Mouse (Mus musculus) CH12.LX (cell line): Measurements from ENCODE around the gene Zfp609. TPM values are rescaled to one million over a fixed set of nuclear protein-coding genes. Genes with fewer than 3 reads are reported as not detected.

ENCODE experiments used
- DNase-seq: peaks from one replicate; pipeline ENCODE4 v3.0.0-alpha.2; 2013; ENCODE audit errors: extremely low read depth
- H3K27ac ChIP-seq: 2 replicates; pipeline ENCODE4 v1.5.1; 2012; ENCODE audit warnings: low read depth, mild to moderate bottlenecking, control low read depth, moderate library complexity; ENCODE audit not compliant: insufficient read depth
- H3K27me3 ChIP-seq: replicated peaks from 2 replicates; pipeline ENCODE3; 2012; ENCODE audit warnings: inconsistent platforms
- H3K36me3 ChIP-seq, 2 experiments: replicated peaks in 1 of 2; 2 replicates each; pipeline versions ENCODE3 to v1.6.1; 2012; ENCODE audit warnings: inconsistent platforms in 1 of 2, low read length in 1 of 2, mild to moderate bottlenecking in 1 of 2, mixed read lengths in 1 of 2, moderate library complexity in 1 of 2; ENCODE audit not compliant: control insufficient read depth in 1 of 2, insufficient read depth in 1 of 2
- H3K4me1 ChIP-seq, 2 experiments: 2 replicates each; pipeline ENCODE4 v1.6.1; 2012; ENCODE audit warnings: inconsistent platforms in 1 of 2, moderate library complexity in 1 of 2; ENCODE audit not compliant: insufficient read depth in 2 of 2, control insufficient read depth in 1 of 2
- H3K4me2 ChIP-seq: 2 replicates; pipeline ENCODE4 v1.6.1; 2012; ENCODE audit warnings: low read depth, mild to moderate bottlenecking, control low read depth; ENCODE audit not compliant: poor library complexity, insufficient read depth, severe bottlenecking
- H3K4me3 ChIP-seq, 3 experiments: fragments of 150-350 bp in 1 of 3; sonication (generic) in 1 of 3; replicated peaks in 1 of 3; 2 replicates each; pipeline versions ENCODE3 to v1.5.1; 2011 to 2012; ENCODE audit warnings: low read depth in 2 of 3, low read length in 2 of 3, mild to moderate bottlenecking in 2 of 3, moderate library complexity in 2 of 3, control low read depth in 1 of 3, improper control_type of control experiment in 1 of 3, inconsistent platforms in 1 of 3, mixed read lengths in 1 of 3; ENCODE audit not compliant: poor library complexity in 1 of 3
- H3K79me2 ChIP-seq: replicated peaks from 2 replicates; pipeline ENCODE4 v1.6.1; 2012; ENCODE audit warnings: mild to moderate bottlenecking, moderate library complexity; ENCODE audit not compliant: control insufficient read depth, poor library complexity, insufficient read depth, severe bottlenecking; ENCODE audit errors: extremely low read depth
- H3K9ac ChIP-seq: 2 replicates; pipeline ENCODE4 v1.6.1; 2012; ENCODE audit warnings: low read depth, mild to moderate bottlenecking, control low read depth, moderate library complexity; ENCODE audit not compliant: insufficient read depth
- H3K9me3 ChIP-seq: replicated peaks from 2 replicates; pipeline ENCODE3; 2012; ENCODE audit warnings: low read length, inconsistent platforms, mixed read lengths
- BHLHE40 ChIP-seq: IDR thresholded peaks from 2 replicates; pipeline ENCODE4 v1.6.1; 2011; ENCODE audit warnings: mild to moderate bottlenecking, low read depth, low read length, improper control_type of control experiment
- ELF1 ChIP-seq: IDR thresholded peaks from 2 replicates; pipeline ENCODE4 v1.6.1; 2014; ENCODE audit warnings: low read depth, mild to moderate bottlenecking, inconsistent platforms, low read length, improper control_type of control experiment
- EP300 ChIP-seq: IDR thresholded peaks from 2 replicates; pipeline ENCODE4 v1.6.1; 2011; ENCODE audit warnings: low read length, improper control_type of control experiment
- ETS1 ChIP-seq: conservative IDR thresholded peaks from 2 replicates; pipeline ENCODE4 v1.6.1; 2012; ENCODE audit warnings: low read depth, mild to moderate bottlenecking, inconsistent platforms, low read length, improper control_type of control experiment, moderate library complexity
- MAFK ChIP-seq: IDR thresholded peaks from 2 replicates; pipeline ENCODE4 v1.6.1; 2011; ENCODE audit warnings: low read length, improper control_type of control experiment; ENCODE audit not compliant: insufficient replicate concordance
- MAX ChIP-seq: IDR thresholded peaks from 2 replicates; pipeline ENCODE4 v1.6.1; 2011; ENCODE audit warnings: low read length, improper control_type of control experiment
- MXI1 ChIP-seq: IDR thresholded peaks from 2 replicates; pipeline ENCODE4 v1.6.1; 2011; ENCODE audit warnings: mild to moderate bottlenecking, low read depth, low read length, improper control_type of control experiment
- MYC ChIP-seq: IDR thresholded peaks from 2 replicates; pipeline ENCODE4 v1.6.1; 2011; ENCODE audit warnings: low read depth, mild to moderate bottlenecking, improper control_type of control experiment, low read length
- POLR2A ChIP-seq: IDR thresholded peaks from 2 replicates; pipeline ENCODE4 v1.6.1; 2011; ENCODE audit warnings: low read depth, mild to moderate bottlenecking, improper control_type of control experiment, low read length
- USF2 ChIP-seq: conservative IDR thresholded peaks from 2 replicates; pipeline ENCODE4 v1.6.1; 2011; ENCODE audit warnings: low read depth, low read length, improper control_type of control experiment
- ZMIZ1 ChIP-seq: IDR thresholded peaks from 2 replicates; pipeline ENCODE4 v1.6.1; 2012; ENCODE audit warnings: low read depth, mild to moderate bottlenecking, inconsistent platforms, low read length, improper control_type of control experiment
- ZNF384 ChIP-seq: IDR thresholded peaks from 2 replicates; pipeline ENCODE4 v1.6.1; 2012; ENCODE audit warnings: low read depth, low read length, improper control_type of control experiment, inconsistent platforms
- dilution Hi-C: fragments of 300-500 bp; cut with MboI; formaldehyde crosslinking; loops from 2 replicates; pipeline ENCODE4 v1.14.3; 2020; ENCODE audit warnings: low sequenced_read_pairs; ENCODE audit not compliant: extremely low pct_unique_long_range_greater_than_20kb, extremely low pct_ligation_motif_present
- in situ Hi-C: fragments of 300-500 bp; cut with MboI; formaldehyde crosslinking; loops from 3 replicates; pipeline ENCODE4 v1.14.3; 2019; ENCODE audit warnings: low sequenced_read_pairs, low pct_ligation_motif_present, low pct_unique_long_range_greater_than_20kb, mixed read lengths
- polyA plus RNA-seq: library from polyadenylated mRNA; unstranded; fragments of >175 nt; gene quantifications from 2 replicates; pipeline ENCODE4 v1.2.1, GENCODE M21; 2012; ENCODE audit warnings: low read depth; ENCODE audit not compliant: insufficient read length
- total RNA-seq, 2 experiments: library from RNA; depleted of rRNA; stranded (reverse); fragments of 300-350 nt in 1 of 2; fragments of >200 nt in 1 of 2; gene quantifications; 2 replicates each; pipeline ENCODE4 v1.2.3; 2012 to 2014

The Zfp609 gene
- total and polyA plus RNA-seq, 3 experiments: 1.2 to 15.4 (median 3.2) TPM

DNA sequence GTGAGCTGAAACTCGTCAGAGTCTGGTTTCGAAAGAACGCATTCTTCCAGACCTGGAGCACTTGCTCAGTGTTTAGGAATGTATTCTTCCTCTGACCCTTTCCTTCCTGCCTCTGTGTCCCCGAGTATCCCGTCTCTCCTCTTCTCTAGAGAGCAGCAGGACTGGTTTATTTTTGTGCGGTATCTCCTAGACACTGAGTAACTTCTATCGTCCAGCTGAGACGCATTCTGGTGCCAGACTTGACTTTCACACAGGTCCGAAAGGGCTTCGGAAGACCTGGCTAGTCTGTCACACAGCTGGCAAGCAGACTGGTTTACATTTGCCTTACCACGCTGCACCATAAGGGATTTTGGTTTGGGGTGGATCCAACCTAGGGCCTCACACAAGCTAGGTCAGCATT, 154.4 kb downstream of the Zfp609 start:
- Histone ChIP-seq H3K36me3 (no peaks in the 10 kb centered on the region), H3K9ac (no peak overlapping the region), H3K4me3 (no peak overlapping the region), H3K79me2 (peaks cover 4% of the 10 kb centered on the region), H3K4me2 (no peak overlapping the region), H3K9me3 (no peaks in the 10 kb centered on the region), H3K27ac (no peak overlapping the region), H3K27me3 (no peaks in the 10 kb centered on the region), H3K4me1 (peaks cover 6 to 17% of the 10 kb centered on the region in 2 experiments)
- no peak for DNase-seq
- dilution Hi-C loops: no loop called here
- in situ Hi-C loops: loop anchor here (5.0 kb wide), 2 partner anchors 154 to 179 kb away; partner anchors contain the start of gene Zfp609
- TF ChIP-seq MAFK: no peak
- no peak for TF ChIP-seq ZNF384
- no peak for TF ChIP-seq POLR2A
- TF ChIP-seq MYC: no peak
- TF ChIP-seq ETS1: no peak
- TF ChIP-seq ZMIZ1: no peak
- TF ChIP-seq MXI1: no peak

DNA sequence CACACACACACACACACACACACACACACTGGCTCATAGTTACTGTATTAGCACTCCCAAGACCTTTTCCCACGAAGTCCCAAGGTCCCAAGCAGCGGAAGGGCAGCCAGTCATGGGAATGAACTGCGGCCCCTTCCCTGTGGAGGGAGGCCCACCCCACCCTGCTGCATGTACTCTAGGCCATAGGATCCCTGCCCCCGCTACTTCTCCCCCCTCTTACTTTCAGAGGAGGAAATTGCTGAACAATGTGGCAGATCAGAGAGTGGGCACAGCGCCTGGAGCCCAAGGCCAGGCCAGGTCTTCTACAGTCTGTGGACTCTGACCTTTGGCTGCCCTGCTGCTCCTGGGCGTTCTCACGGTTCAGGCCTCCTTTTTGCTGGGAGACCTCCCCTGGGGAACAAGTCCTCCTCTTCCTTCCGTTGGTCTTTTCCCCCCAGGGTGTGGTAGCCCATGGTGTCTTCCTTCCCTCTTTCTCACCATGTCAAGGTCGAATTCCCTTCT, 155.9 kb downstream of the Zfp609 start:
- in situ Hi-C loops: loop anchor here (5.0 kb wide), 2 partner anchors 156 to 181 kb away; partner anchors contain the start of gene Zfp609
- dilution Hi-C loops: no loop called here
- Histone ChIP-seq H3K4me1 (peaks cover 6 to 8% of the 10 kb centered on the region in 2 experiments), H3K4me3 (no peak overlapping the region), H3K9me3 (no peaks in the 10 kb centered on the region), H3K27ac (no peak overlapping the region), H3K36me3 (no peaks in the 10 kb centered on the region), H3K79me2 (no peaks in the 10 kb centered on the region), H3K4me2 (no peak overlapping the region), H3K9ac (no peak overlapping the region), H3K27me3 (no peaks in the 10 kb centered on the region)
- TF ChIP-seq EP300: no peak
- DNase-seq: no peak

DNA sequence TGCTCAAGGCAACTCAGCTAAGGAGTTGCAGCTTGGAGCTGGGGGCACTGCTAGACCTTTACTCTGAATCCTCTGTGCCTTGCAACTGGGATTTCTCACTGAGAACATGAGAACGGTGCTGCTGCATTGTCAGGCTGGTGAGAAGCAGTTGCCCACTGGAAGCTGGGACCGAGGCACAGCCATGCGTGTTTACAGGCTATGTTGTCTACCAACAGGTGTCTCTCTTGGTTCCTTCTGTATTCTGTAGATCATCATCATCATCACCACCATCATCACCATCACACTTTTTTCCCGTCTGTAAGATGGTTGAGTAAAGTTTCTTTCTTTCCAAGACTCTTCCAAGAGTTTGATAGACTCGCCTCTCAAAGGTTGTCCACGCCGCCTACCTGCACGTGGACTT, 159.7 kb downstream of the Zfp609 start, which contains the start of gene Oaz2:
Gene Oaz2 (plus strand): TSS at position 301 of the 400 bp plus-strand sequence.
- H3K27ac ChIP-seq: no peak within 1 kb of the TSS
- dilution Hi-C loops (no loop called here), in situ Hi-C loops (no loop called here)
- H3K27me3 ChIP-seq: no peaks in the 10 kb centered on the region
- H3K79me2 ChIP-seq: no peaks in the 10 kb centered on the region
- no peaks in the 10 kb centered on the region for H3K36me3 ChIP-seq
- H3K4me1 ChIP-seq: peaks cover 0 to 1% of the 10 kb centered on the region in 2 experiments; a peak in 1 of 4 replicates
- no peak within 1 kb of the TSS for H3K9ac ChIP-seq
- H3K4me3 ChIP-seq: no peak within 1 kb of the TSS
- no peak within 1 kb of the TSS for H3K4me2 ChIP-seq
- no peak for TF ChIP-seq BHLHE40
- no peak for TF ChIP-seq ETS1
- TF ChIP-seq ZNF384: no peak
- TF ChIP-seq USF2: no peak
- no peak for TF ChIP-seq MAX
- no peak for TF ChIP-seq ELF1
- no peak for DNase-seq
- H3K9me3 ChIP-seq: no peaks in the 10 kb centered on the region
